Mouse (Mus musculus) forebrain, postnatal 0 days (tissue): ENCODE measurements around the gene Gtf2b. TPM values are rescaled to one million over a fixed set of nuclear protein-coding genes. Genes with fewer than 3 reads are reported as not detected.

Source experiments
- ATAC-seq: fragments of 200-750 bp; cut with Nextera tagmentation; 2 replicates; pipeline ENCODE4 v1.8.0; 2017; ENCODE audit warnings: mild to moderate bottlenecking, moderate library complexity
- DNase-seq: peaks from one replicate; pipeline ENCODE4 v3.0.0-alpha.2; 2015
- H3K27ac ChIP-seq: fragments of 300-500 bp; sonication (generic); 2 replicates; pipeline ENCODE4 v1.5.1; 2014; ENCODE audit warnings: low read depth, mild to moderate bottlenecking, antibody characterized with exemption, low read length, moderate library complexity, mixed read lengths
- H3K27me3 ChIP-seq: fragments of 300-500 bp; sonication (generic); 2 replicates; pipeline ENCODE4 v1.6.1; 2014; ENCODE audit warnings: mild to moderate bottlenecking, low read length, mixed read lengths; ENCODE audit not compliant: insufficient read depth
- H3K36me3 ChIP-seq: fragments of 300-500 bp; sonication (generic); 2 replicates; pipeline ENCODE4 v1.6.1; 2014; ENCODE audit warnings: mild to moderate bottlenecking, moderate library complexity; ENCODE audit not compliant: insufficient read depth
- H3K4me1 ChIP-seq: fragments of 300-500 bp; sonication (generic); 2 replicates; pipeline ENCODE4 v1.6.1; 2014; ENCODE audit warnings: antibody characterized with exemption; ENCODE audit not compliant: insufficient read depth
- H3K4me2 ChIP-seq: fragments of 300-500 bp; sonication (generic); 2 replicates; pipeline ENCODE4 v1.6.1; 2014; ENCODE audit warnings: low read depth, mild to moderate bottlenecking, moderate library complexity
- H3K4me3 ChIP-seq: fragments of 300-500 bp; sonication (generic); 2 replicates; pipeline ENCODE4 v1.5.1; 2014; ENCODE audit warnings: low read depth, low read length, mixed read lengths
- H3K9ac ChIP-seq: fragments of 300-500 bp; sonication (generic); 2 replicates; pipeline ENCODE4 v1.6.1; 2014; ENCODE audit warnings: mild to moderate bottlenecking
- H3K9me3 ChIP-seq: fragments of 300-500 bp; sonication (generic); 2 replicates; pipeline ENCODE4 v1.6.1; 2016; ENCODE audit warnings: low read length
- CTCF ChIP-seq: sonication (generic); IDR thresholded peaks from 2 replicates; pipeline ENCODE4 v1.5.1; 2016; ENCODE audit warnings: antibody characterized with exemption, control low read depth, low read depth
- WGBS: fragments of 180-500 bp; shearing (Covaris S2); extraction: QIAGEN DNeasy Blood & Tissue Kit; methylation state at CpG from one replicate; pipeline ENCODE4 v1.1.7; 2014; 5-methylcytosine and 5-hydroxymethylcytosine counted together
- polyA plus RNA-seq: library from polyadenylated mRNA; unstranded; fragments of >200 nt; fragmentation: Nextera tagmentation; extraction: Ambion mirVana; gene quantifications from 2 replicates; pipeline ENCODE4 v1.2.1, GENCODE M21; 2015
- total RNA-seq: library from RNA; depleted of rRNA; stranded (reverse); fragments of >200 nt; gene quantifications from 2 replicates; pipeline ENCODE4 v1.2.3, GENCODE M21; 2014; rRNA removed

Gene Gtf2b
- 47.1 and 55.0 TPM in 2 replicates for total RNA-seq
- 59.8 and 72.1 TPM in 2 replicates for polyA plus RNA-seq

DNA sequence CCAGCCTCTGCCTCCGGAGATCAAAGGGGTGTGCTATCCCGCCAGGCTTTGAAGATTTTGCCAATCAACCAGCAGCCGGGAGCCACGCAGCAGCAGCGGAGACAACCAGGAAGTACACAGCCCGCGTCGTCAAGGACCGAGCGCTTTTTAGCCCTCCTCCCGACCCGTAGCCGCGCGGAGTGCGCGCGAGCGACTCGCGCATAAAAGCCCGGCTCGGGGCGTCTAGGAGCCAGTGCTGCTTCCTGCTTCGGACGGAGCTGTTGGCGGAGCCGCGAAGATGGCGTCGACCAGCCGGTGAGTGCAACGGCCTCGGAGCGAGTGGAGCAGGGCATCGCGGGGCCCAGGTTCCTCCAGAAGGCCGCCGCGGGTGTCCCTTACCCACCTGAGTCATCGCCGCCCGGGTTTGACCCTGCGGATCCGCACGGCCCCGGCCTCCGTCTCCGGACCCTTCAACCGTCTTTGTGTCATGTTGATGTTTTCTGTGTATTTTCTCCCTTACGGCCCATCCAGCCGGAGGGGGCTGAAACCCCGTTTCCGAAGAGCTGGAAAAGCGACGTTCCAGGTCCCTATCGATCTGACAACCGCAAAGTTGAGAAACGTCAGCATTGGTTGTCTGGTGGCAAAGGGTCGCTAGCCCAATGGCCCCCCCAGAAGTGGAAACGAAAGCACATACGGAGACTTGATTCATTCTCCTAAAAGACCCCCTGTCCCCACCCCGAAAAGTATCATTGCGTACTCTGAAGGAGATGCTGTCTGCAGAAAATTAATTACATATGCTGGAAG, at the start of gene Gtf2b:
Gene Gtf2b, plus strand, starts transcription at position 51 of the 783 bp plus-strand sequence.
- no peaks in the 10 kb centered on the region for H3K9me3 ChIP-seq
- WGBS = under 1% methylated on average over 64 of the region's 64 CpGs

DNA sequence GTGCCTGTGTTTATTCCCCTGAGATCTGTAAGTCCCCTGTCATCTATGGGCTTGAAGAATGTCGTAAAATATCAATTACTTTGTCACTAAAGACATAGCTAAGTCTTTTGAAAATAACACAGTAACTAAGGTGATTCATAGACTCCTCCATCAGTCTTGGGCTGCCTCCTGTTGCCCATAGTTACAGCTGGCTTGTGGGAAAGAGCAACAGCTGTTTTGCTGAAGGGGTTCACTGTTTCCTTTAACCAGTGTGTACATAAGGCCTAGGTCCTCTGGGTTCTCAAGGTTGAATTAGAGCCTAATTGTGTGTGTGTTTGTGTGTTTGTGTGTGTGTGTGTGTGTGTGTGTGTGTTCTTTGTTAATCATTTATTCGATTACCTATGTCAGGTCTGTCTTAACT, 39.4 kb upstream of the Gtf2b start:
- WGBS = 65% methylated on average over 2 of the region's 2 CpGs
- TF ChIP-seq CTCF = no peak
- Histone ChIP-seq H3K4me2 (no peak overlapping the region), H3K9ac (no peak overlapping the region), H3K4me3 (no peak overlapping the region), H3K36me3 (no peaks in the 10 kb centered on the region), H3K27me3 (no peaks in the 10 kb centered on the region), H3K27ac (no peak overlapping the region), H3K4me1 (no peaks in the 10 kb centered on the region), H3K9me3 (no peaks in the 10 kb centered on the region)
- DNase-seq = peak; percentile 10
- peak; percentile 69; the same call in 1 of the 2 replicates for ATAC-seq

More for the DNA sequence above, at the start of gene Gtf2b:
- peak within 1 kb of the TSS; percentile 85 for H3K27ac ChIP-seq
- peak within 1 kb of the TSS; percentile 79 for H3K4me2 ChIP-seq
- H3K27me3 ChIP-seq = no peaks in the 10 kb centered on the region
- H3K4me1 ChIP-seq = peaks cover 8% of the 10 kb centered on the region; the same call in 1 of the 2 replicates
- TF ChIP-seq CTCF = no peak
- peak; percentile 100 for ATAC-seq
- no peaks in the 10 kb centered on the region for H3K36me3 ChIP-seq
- H3K4me3 ChIP-seq = peak within 1 kb of the TSS; percentile 99
- H3K9ac ChIP-seq = peak within 1 kb of the TSS; percentile 91
- DNase-seq = peak; percentile 97

GRCm38 (mm10) chr3:142725969-142726672, 38.7 kb upstream of the Gtf2b start:
- no peak overlapping the region for H3K4me3 ChIP-seq
- 86% methylated on average over 22 of the region's 22 CpGs for WGBS
- H3K9ac ChIP-seq = no peak overlapping the region
- H3K27ac ChIP-seq = no peak overlapping the region
- no peaks in the 10 kb centered on the region for H3K9me3 ChIP-seq
- H3K4me1 ChIP-seq = no peaks in the 10 kb centered on the region
- ATAC-seq (no peak), DNase-seq (no peak)
- TF ChIP-seq CTCF = no peak
- no peaks in the 10 kb centered on the region for H3K27me3 ChIP-seq
- H3K4me2 ChIP-seq = no peak overlapping the region
- no peaks in the 10 kb centered on the region for H3K36me3 ChIP-seq

DNA sequence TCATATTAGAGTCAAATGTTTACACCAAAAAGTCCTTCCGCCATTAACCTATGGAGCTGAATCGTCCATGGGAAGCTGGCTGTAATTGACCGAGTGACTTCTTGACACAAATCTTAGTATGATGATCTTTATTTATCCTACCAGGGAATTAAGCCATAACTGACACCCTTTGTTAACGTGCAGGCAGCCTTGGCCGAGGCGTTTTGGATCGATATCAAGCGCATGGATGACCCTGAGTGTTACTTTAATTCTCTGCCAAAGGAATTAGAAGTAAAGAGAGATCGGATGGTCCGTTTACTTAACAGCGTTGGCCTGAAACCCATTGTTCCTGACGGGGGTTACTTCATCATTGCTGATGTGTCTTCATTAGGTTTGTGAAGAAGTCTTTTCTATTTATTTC, 30.6 kb upstream of the Gtf2b start:
- no peaks in the 10 kb centered on the region for H3K4me1 ChIP-seq
- no peak overlapping the region for H3K4me3 ChIP-seq
- ATAC-seq (no peak), DNase-seq (no peak)
- no peaks in the 10 kb centered on the region for H3K9me3 ChIP-seq
- no peak for TF ChIP-seq CTCF
- no peak overlapping the region for H3K4me2 ChIP-seq
- WGBS = 81% methylated on average over 12 of the region's 12 CpGs
- no peaks in the 10 kb centered on the region for H3K27me3 ChIP-seq
- no peak overlapping the region for H3K27ac ChIP-seq
- H3K9ac ChIP-seq = no peak overlapping the region
- H3K36me3 ChIP-seq = no peaks in the 10 kb centered on the region

- Histone ChIP-seq H3K4me2 (no peak overlapping the region), H3K4me3 (no peak overlapping the region), H3K27me3 (no peaks in the 10 kb centered on the region), H3K4me1 (no peaks in the 10 kb centered on the region), H3K9ac (no peak overlapping the region), H3K27ac (no peak overlapping the region), H3K9me3 (no peaks in the 10 kb centered on the region), H3K36me3 (no peaks in the 10 kb centered on the region)
- WGBS = 81% methylated on average over 7 of the region's 7 CpGs
- ATAC-seq = no peak
- no peak for DNase-seq
- no peak for TF ChIP-seq CTCF
These were observed 23.9 kb upstream of the Gtf2b start for GRCm38 (mm10) chr3:142740896-142741295.

DNA sequence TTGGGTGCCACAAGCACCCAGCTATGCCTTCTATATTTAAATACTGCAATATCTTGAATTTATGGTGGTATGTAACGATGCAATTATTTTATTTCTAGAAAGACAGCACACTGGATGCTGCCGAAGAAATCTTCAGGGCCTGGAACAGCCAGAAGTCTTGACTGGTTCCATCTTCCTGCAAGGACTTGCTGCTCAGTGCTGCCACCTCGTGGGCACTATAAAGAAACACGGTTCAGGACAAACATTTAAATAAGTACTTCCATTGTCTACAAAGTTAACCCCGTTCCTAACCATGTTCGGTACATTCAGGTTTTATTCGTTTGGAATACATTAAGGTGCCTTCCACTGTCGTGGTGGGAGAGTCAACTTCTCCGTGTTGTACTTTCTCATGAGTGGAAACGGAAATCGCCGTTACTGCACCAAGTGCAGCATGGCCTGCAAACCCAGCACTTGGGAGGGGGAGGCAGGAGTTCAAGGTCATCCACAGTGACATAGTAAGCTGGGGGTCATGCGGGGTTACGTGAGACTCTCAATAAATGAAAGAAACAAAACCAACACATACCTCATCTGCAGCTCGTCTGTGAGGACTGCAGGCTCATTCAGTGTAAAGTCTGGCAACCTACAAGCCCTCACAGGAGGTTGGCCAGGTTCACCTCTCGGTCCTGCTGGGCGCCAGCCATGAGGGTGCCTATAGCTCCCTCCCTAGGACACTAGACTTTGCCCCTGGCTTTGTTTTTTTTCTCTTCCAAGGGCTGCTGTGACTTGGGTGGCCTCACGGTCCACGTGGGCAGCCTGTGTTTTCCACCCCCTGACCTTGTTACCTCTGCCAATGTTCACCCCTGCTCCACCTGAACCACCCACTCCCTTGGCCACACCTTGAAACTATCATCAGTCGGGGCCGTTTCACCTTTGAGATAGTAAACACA, 20.6 kb upstream of the Gtf2b start:
- peak; percentile 43; the same call in 1 of the 2 replicates for ATAC-seq
- Histone ChIP-seq H3K4me3 (no peak overlapping the region), H3K27ac (no peak overlapping the region), H3K9me3 (no peaks in the 10 kb centered on the region), H3K9ac (no peak overlapping the region), H3K4me2 (no peak overlapping the region), H3K36me3 (no peaks in the 10 kb centered on the region), H3K4me1 (no peaks in the 10 kb centered on the region), H3K27me3 (no peaks in the 10 kb centered on the region)
- peak; percentile 78 for TF ChIP-seq CTCF
- DNase-seq = peak; percentile 70
- 60% methylated on average over 21 of the region's 21 CpGs for WGBS
